Mouse (Mus musculus) small intestine, adult 2 months (tissue): ENCODE data around the gene Cxcr5. TPM values are rescaled to one million over a fixed set of nuclear protein-coding genes. Genes with fewer than 3 reads are reported as not detected.
A peak's percentile ranks its signal among the peaks of the same experiment; 100 is the strongest.

Experiments
- H3K27ac ChIP-seq: fragments of 200-500 bp; 2 replicates; pipeline ENCODE4 v1.5.1; 2012; ENCODE audit warnings: low read depth, low read length, control low read depth, inconsistent platforms; ENCODE audit not compliant: insufficient read depth
- H3K27me3 ChIP-seq: fragments of 200-500 bp; 2 replicates; pipeline ENCODE4 v1.6.1; 2012; ENCODE audit warnings: mild to moderate bottlenecking, moderate library complexity, low read length, inconsistent platforms; ENCODE audit not compliant: control insufficient read depth, insufficient read depth
- H3K36me3 ChIP-seq: fragments of 200-500 bp; 2 replicates; pipeline ENCODE4 v1.6.1; 2012; ENCODE audit warnings: mild to moderate bottlenecking, low read length, control low read depth, inconsistent platforms; ENCODE audit not compliant: control insufficient read depth, insufficient read depth
- H3K4me1 ChIP-seq: fragments of 200-500 bp; 2 replicates; pipeline ENCODE4 v1.6.1; 2012; ENCODE audit warnings: low read length, inconsistent platforms, mixed read lengths; ENCODE audit not compliant: control insufficient read depth, insufficient read depth, insufficient read length
- H3K4me3 ChIP-seq: fragments of 200-500 bp; 2 replicates; pipeline ENCODE4 v1.5.1; 2012; ENCODE audit warnings: low read depth, mild to moderate bottlenecking, control low read depth, inconsistent platforms, low read length, moderate library complexity
- CTCF ChIP-seq: fragments of 200-500 bp; IDR thresholded peaks from 2 replicates; pipeline ENCODE4 v1.5.1; 2012; ENCODE audit warnings: low read depth, mild to moderate bottlenecking, control low read depth, inconsistent platforms, low read length, moderate library complexity, mixed read lengths; ENCODE audit not compliant: insufficient replicate concordance, insufficient read length; ENCODE audit errors: extremely low read depth
- POLR2A ChIP-seq: fragments of 200-500 bp; IDR thresholded peaks from 2 replicates; pipeline ENCODE4 v1.6.1; 2012; ENCODE audit warnings: low read depth, mild to moderate bottlenecking, control low read depth, inconsistent platforms, low read length, moderate library complexity
- WGBS: fragments of 180-500 bp; shearing (Covaris S2); methylation state at CpG from one replicate; pipeline ENCODE4 v1.1.7; 2018; 5-methylcytosine and 5-hydroxymethylcytosine counted together
- polyA plus RNA-seq: library from polyadenylated mRNA; depleted of rRNA; stranded (reverse); fragments of >200 nt; gene quantifications from 2 replicates; pipeline ENCODE4 v1.2.3, GENCODE M21; 2012

Cxcr5 gene
- polyA plus RNA-seq, 1 experiment: 5.7 TPM

DNA sequence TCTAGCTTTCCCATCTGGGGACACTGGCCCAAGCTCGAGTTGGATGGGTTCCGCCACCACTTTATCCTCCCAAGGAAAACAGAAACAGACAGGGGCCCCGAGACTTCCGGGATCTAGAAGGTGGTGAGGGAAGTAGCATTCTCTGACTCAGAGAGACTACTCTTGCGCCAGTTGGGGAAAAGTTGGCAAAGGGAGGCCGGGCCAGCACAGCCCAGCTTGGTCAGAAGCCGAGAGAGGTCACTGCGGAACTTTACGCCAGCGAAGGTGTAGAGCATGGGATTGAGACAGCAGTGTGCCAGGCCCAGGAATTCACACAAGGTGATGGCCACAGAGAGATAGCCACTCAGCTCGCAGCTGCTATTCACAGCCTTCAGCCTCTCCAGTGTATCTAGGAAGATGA is 48.6 kb downstream of the Cxcr5 start:
- peaks cover 34% of the 10 kb centered on the region for H3K4me1 ChIP-seq
- no peak overlapping the region for H3K27ac ChIP-seq
- H3K36me3 ChIP-seq: peaks cover 6% of the 10 kb centered on the region
- H3K4me3 ChIP-seq: no peak overlapping the region
- WGBS: 83% methylated on average over 11 of the region's 11 CpGs
- TF ChIP-seq POLR2A (no peak), CTCF (no peak)
- H3K27me3 ChIP-seq: no peaks in the 10 kb centered on the region

DNA sequence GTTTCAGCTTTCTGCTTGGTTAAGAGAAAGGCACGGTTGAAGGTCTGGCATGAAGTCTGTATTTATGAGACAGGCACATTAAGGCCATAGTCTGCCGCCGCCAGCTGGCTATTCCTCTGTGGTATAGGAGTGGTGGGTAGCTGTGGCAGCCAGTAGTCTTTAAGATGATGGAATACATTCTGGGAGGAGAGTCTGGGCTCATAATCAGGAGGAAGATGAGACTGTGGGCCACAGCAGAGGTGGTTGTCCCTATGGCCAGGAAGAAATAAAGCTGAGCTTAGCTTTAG is 49.0 kb downstream of the Cxcr5 start:
- peaks cover 34% of the 10 kb centered on the region for H3K4me1 ChIP-seq
- TF ChIP-seq POLR2A (no peak), CTCF (no peak)
- peak overlapping the region; percentile 39 for H3K27ac ChIP-seq
- H3K4me3 ChIP-seq: no peak overlapping the region
- no peaks in the 10 kb centered on the region for H3K27me3 ChIP-seq
- H3K36me3 ChIP-seq: peaks cover 6% of the 10 kb centered on the region
- 38% methylated on average over 3 of the region's 3 CpGs for WGBS

DNA sequence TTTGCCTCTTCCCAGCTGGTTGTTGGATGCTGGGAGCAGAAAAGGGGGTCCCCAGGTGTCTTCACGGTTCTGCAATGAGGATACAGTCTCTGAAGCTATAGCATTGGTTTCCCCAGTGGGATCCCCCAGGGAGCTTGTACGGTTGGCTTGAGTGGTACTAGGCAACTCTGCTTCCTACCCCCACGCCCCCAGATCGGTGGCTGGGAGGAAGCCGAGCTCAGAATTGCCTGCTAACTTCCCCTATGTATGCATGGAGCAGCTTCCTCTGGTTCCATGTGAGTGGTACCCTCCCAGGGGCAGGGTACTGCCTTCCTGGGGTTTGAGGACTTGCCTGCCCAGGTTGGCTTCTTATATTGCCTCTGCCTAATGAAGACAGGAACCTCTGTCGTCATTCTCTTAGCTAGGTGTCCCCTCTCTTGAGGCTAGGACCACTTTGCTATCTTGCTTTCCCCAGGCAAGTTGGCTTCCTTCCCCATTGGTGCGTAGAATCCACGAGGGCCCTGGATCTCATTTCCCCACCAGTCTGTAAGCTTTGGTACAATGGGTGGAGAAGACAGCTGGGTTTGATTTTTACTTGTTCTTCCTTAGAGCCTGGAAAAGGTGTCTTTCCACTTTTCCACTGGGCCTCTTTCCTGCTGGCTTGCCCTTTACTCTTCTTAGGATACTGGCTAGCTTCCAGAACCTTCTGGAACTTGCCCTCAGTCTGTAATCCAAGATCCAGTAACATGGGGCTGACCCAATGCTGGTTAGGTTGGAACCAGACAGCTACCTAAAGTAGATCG is 49.6 kb downstream of the Cxcr5 start:
- H3K27me3 ChIP-seq: no peaks in the 10 kb centered on the region
- no peak for TF ChIP-seq POLR2A
- TF ChIP-seq CTCF: no peak
- H3K4me3 ChIP-seq: no peak overlapping the region
- H3K4me1 ChIP-seq: peaks cover 34% of the 10 kb centered on the region
- 39% methylated on average over 9 of the region's 9 CpGs for WGBS
- H3K36me3 ChIP-seq: peaks cover 8% of the 10 kb centered on the region
- H3K27ac ChIP-seq: peak overlapping the region; percentile 39

DNA sequence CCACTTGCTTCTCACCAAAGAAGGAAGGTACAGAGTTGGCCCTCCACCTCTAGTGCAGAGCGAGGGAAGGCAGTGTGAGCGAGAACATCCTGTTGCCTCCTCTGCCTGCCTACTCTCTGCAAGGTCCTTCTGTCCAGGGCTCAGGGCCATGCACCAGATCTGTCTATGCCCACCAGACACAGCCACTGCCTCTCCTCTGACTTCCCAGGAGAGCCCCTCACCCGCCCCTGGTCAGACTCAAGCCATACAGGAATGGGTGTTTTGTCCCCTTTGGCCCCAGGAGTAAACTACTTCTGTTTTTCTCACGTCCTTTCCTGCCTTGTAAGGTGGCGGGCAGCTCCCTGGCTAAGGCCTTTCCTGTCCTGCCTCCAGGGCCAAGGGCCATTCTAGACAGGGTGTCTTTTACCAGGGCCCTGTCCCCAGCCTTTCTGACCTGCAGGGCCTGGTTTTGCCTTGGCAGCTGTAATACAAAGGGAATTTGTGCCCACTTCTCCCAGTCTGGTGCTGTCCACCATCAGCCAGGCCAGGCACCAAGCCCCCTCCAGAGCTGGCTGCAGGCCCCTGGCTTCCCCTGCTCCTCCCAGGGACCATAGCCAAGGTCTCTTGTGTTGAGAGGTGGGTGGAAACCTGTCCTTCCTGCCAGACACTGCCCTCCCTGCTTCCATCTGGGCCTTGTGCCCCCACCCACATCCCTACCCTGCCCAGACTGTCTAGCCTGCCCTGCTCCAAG is 50.6 kb downstream of the Cxcr5 start:
- peaks cover 15% of the 10 kb centered on the region for H3K36me3 ChIP-seq
- H3K4me1 ChIP-seq: peaks cover 34% of the 10 kb centered on the region
- 71% methylated on average over 5 of the region's 5 CpGs for WGBS
- no peaks in the 10 kb centered on the region for H3K27me3 ChIP-seq
- TF ChIP-seq CTCF (no peak), POLR2A (no peak)
- no peak overlapping the region for H3K4me3 ChIP-seq
- H3K27ac ChIP-seq: 0 out of 2 replicates have a peak overlapping the region, but pooled peaks have one; percentile 9

DNA sequence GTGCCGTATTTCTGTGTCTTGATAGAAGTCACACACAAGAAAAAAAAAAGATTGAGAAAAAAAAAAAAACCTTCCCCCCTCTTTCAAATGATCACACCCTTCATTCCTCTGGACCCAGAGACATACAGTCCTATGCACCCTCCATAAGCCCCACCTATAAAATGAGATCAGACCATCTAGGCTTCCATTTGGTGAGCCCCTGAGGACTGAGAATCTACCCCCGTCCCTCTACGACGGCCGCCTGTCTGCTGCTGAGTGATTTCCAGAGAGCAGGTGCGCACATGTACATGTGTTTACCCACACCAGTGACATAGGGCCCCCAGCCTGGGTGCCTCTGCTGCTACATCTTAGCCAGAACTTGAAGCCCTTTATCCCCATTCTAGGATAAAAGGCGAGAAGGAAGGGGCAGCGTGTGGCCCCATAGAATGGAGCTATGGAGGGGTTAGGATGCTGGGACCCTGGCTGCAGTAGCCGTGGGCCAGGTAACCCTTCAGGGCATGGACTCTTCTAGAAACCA is 51.3 kb downstream of the Cxcr5 start:
- TF ChIP-seq POLR2A (no peak), CTCF (no peak)
- H3K36me3 ChIP-seq: peaks cover 21% of the 10 kb centered on the region
- 0 out of 2 replicates have a peak overlapping the region, but pooled peaks have one; percentile 54 for H3K27ac ChIP-seq
- H3K4me3 ChIP-seq: no peak overlapping the region
- H3K4me1 ChIP-seq: peaks cover 34% of the 10 kb centered on the region
- 35% methylated on average over 9 of the region's 9 CpGs for WGBS
- no peaks in the 10 kb centered on the region for H3K27me3 ChIP-seq

DNA sequence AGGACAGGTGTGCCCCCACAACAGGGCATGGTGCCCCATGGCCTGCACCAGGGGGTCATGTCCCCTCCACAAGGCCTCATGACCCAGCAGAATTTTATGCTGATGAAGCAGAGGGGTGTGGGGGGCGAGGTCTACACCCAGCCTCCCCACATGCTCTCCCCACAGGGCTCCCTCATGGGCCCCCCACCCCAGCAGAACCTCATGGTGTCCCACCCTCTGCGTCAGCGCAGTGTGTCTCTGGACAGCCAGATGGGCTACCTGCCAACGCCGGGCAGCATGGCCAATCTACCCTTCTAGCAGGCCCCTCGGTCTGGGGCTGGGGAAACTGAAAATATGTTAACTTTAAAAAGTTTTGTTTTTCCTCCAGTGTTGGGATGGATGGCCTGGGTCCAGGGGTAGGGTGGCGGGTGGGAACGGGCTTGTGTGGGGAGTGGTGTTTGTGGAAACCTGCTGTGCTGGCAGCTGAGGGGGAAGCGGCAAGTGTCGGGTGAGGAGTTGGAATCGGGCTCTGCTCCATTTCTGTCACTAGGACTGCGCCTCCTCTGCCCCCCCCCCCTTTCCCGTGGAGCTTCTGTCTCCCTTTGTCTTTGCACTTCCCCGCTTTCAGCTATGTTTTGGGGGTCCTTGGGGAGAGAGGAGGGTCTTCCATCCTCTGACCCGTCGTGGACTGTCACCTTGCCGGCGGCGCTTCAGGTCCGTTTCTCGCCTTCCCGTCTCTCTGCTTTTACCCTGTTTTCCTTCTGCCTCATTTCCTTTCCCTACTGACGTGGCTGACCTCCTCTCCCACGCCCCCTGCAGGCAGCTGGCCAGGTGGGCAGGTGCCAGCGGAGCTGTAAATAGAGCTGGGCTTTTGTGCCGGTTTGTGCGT is 52.0 kb downstream of the Cxcr5 start:
- H3K4me1 ChIP-seq: peaks cover 31% of the 10 kb centered on the region
- 8% methylated on average over 26 of the region's 27 CpGs for WGBS
- H3K4me3 ChIP-seq: peak overlapping the region; percentile 68
- H3K27me3 ChIP-seq: no peaks in the 10 kb centered on the region
- peak; percentile 72; the same call in 1 of the 2 replicates for TF ChIP-seq CTCF
- no peak for TF ChIP-seq POLR2A
- H3K27ac ChIP-seq: peak overlapping the region; percentile 54; the same call in 1 of the 2 replicates
- peaks cover 23% of the 10 kb centered on the region for H3K36me3 ChIP-seq
